Mouse (Mus musculus): Measurements from ENCODE around the gene Pdcd1lg2. TPM values are rescaled to one million over a fixed set of nuclear protein-coding genes. Genes with fewer than 3 reads are reported as not detected.

Pdcd1lg2 gene
- polyA plus RNA-seq, 1 experiment from 2014 or later: not detected

DNA sequence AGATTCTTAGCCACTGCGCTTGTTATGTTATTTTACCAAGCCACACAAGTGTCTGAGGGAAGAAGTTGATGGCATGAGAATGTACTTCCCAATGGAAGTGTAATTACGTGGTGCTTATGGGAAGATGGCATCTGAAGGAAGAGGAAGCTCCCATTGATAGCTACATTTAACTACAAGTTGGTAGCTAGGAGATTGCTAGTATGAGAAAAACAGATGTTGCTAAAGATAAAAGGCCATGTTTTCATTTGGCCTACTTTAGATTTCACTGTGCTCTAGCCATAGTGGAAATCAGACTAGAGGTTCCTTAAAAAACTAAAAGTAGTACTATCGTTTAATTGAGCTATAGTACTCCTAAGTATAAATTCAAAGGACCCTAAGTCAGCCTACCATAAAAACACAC lies 28.5 kb downstream of the Pdcd1lg2 start:
- H3K27ac ChIP-seq (replicated peaks; ENCODE audit: low read depth, low read length): no peak overlapping the region
- ATAC-seq (ENCODE audit: low read depth): no peak
- H3K27me3 ChIP-seq (replicated peaks; ENCODE audit: control insufficient read depth, insufficient read depth, low read length): no peaks in the 10 kb centered on the region
- no peak overlapping the region for H3K4me2 ChIP-seq (ENCODE audit: low read depth, low read length)
- no peak overlapping the region for H3K9ac ChIP-seq (ENCODE audit: low read depth, low read length)
- 79% methylated on average over 3 of the region's 3 CpGs for WGBS
- H3K36me3 ChIP-seq (ENCODE audit: control insufficient read depth, insufficient read depth, low read length): no peaks in the 10 kb centered on the region
- DNase-seq (ENCODE audit: low spot score): no peak
- no peak overlapping the region for H3K4me3 ChIP-seq (ENCODE audit: low read depth, low read length)
- H3K9me3 ChIP-seq (ENCODE audit: control insufficient read depth, low read length): no peaks in the 10 kb centered on the region
- no peaks in the 10 kb centered on the region for H3K4me1 ChIP-seq (ENCODE audit: control insufficient read depth, insufficient read depth, low read length)

DNA sequence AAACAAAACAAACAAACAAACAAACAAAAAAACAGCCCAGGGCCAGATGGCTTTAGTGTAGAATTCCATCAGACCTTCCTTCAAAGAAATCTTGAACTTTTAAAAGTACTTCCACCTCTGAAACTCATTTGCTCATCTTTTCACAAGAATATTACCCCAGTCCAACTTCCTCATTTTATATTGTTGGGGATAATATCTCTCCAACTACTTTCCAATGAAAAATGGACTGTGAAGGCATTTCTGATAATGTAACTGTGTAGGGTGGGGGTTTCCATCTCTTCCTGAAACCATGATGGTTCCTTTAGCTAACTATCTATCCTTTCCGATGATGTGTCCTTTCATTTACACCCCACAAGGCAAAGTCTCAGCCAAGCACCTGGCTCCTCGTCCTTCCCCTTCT lies 31.8 kb downstream of the Pdcd1lg2 start:
- Histone ChIP-seq H3K9me3 (ENCODE audit: control insufficient read depth, low read length) (peaks cover 9% of the 10 kb centered on the region), H3K4me2 (ENCODE audit: low read depth, low read length) (no peak overlapping the region), H3K27me3 (replicated peaks; ENCODE audit: control insufficient read depth, insufficient read depth, low read length) (no peaks in the 10 kb centered on the region), H3K27ac (replicated peaks; ENCODE audit: low read depth, low read length) (no peak overlapping the region), H3K36me3 (ENCODE audit: control insufficient read depth, insufficient read depth, low read length) (no peaks in the 10 kb centered on the region), H3K4me3 (ENCODE audit: low read depth, low read length) (no peak overlapping the region), H3K4me1 (ENCODE audit: control insufficient read depth, insufficient read depth, low read length) (no peaks in the 10 kb centered on the region), H3K9ac (ENCODE audit: low read depth, low read length) (no peak overlapping the region)
- ATAC-seq (ENCODE audit: low read depth) (no peak), DNase-seq (ENCODE audit: low spot score) (no peak)
- WGBS: 76% methylated on average over 2 of the region's 2 CpGs

DNA sequence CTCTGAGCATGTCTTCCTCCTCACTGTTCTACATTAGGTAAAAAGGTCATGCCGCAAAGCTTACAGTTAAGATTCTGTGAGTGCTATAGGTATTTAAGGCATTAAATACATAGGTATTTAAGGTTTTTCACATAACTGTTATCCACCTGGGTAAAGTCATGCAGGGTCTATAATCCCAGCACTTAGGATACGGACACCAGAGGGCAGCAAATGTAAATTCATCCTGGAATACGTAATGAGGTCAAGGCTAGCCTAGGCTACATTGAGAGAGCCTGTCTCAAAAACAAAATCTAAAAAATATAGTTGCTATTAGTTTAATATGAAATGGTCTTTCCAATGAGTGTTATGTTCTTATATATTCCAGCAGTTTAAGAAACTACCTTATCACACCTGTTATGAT lies 33.6 kb downstream of the Pdcd1lg2 start:
- no peak overlapping the region for H3K4me2 ChIP-seq (ENCODE audit: low read depth, low read length)
- 86% methylated on average over 3 of the region's 3 CpGs for WGBS

DNA sequence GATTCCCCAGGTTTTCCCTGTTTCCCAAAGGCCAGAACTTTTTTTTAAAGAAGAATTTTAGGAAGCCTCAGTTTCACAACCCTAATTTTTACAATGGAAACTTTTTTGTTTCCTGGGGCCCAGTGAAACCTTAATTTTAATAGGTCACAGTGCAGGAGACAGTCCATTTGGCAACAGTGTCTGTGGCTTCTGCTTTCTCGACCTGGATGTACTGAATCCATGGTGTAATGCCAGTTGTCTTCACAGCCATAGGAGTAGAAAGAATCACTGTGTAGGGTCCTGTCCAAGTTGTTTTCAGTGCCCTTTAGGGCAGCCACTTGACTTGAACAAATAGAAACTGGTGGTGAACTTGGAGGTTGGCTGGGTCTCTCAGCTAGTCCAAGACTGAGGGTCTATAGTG lies 37.7 kb downstream of the Pdcd1lg2 start:
- DNase-seq (ENCODE audit: low spot score) (no peak), ATAC-seq (ENCODE audit: low read depth) (no peak)
- WGBS: 64% methylated on average over 1 of the region's 1 CpGs
- Histone ChIP-seq H3K27me3 (replicated peaks; ENCODE audit: control insufficient read depth, insufficient read depth, low read length) (no peaks in the 10 kb centered on the region), H3K36me3 (ENCODE audit: control insufficient read depth, insufficient read depth, low read length) (no peaks in the 10 kb centered on the region), H3K27ac (replicated peaks; ENCODE audit: low read depth, low read length) (no peak overlapping the region), H3K4me1 (ENCODE audit: control insufficient read depth, insufficient read depth, low read length) (no peaks in the 10 kb centered on the region), H3K9ac (ENCODE audit: low read depth, low read length) (no peak overlapping the region), H3K4me3 (ENCODE audit: low read depth, low read length) (no peak overlapping the region), H3K4me2 (ENCODE audit: low read depth, low read length) (no peak overlapping the region), H3K9me3 (ENCODE audit: control insufficient read depth, low read length) (peaks cover 18% of the 10 kb centered on the region)

More for the DNA sequence above, 33.6 kb downstream of the Pdcd1lg2 start:
- H3K4me1 ChIP-seq (ENCODE audit: control insufficient read depth, insufficient read depth, low read length): no peaks in the 10 kb centered on the region
- DNase-seq (ENCODE audit: low spot score) (no peak), ATAC-seq (ENCODE audit: low read depth) (no peak)
- no peak overlapping the region for H3K4me3 ChIP-seq (ENCODE audit: low read depth, low read length)
- H3K36me3 ChIP-seq (ENCODE audit: control insufficient read depth, insufficient read depth, low read length): no peaks in the 10 kb centered on the region
- peaks cover 9% of the 10 kb centered on the region for H3K9me3 ChIP-seq (ENCODE audit: control insufficient read depth, low read length)
- H3K27me3 ChIP-seq (replicated peaks; ENCODE audit: control insufficient read depth, insufficient read depth, low read length): no peaks in the 10 kb centered on the region
- H3K9ac ChIP-seq (ENCODE audit: low read depth, low read length): no peak overlapping the region
- no peak overlapping the region for H3K27ac ChIP-seq (replicated peaks; ENCODE audit: low read depth, low read length)

DNA sequence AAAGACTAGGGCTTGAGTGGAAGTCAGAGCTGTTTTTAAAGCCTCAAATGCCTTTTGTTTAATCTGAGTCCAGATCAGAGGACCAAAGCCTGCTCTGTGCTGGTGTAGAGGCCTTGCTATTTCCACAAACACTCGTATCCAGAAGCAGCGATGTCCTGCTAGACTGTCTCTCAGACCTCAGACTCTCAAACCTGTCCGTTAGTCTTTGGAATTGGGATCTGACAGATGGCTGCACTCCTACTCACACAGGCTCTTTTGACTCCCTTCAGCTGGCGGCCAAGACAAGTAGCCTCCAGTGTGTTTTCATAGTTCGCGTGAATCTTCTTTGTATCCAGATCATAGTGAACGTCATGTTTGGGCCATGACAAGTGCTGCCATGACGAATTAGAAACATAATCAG lies 39.7 kb downstream of the Pdcd1lg2 start:
- H3K27ac ChIP-seq (replicated peaks; ENCODE audit: low read depth, low read length): no peak overlapping the region
- H3K4me1 ChIP-seq (ENCODE audit: control insufficient read depth, insufficient read depth, low read length): no peaks in the 10 kb centered on the region
- 83% methylated on average over 8 of the region's 8 CpGs for WGBS
- H3K9me3 ChIP-seq (ENCODE audit: control insufficient read depth, low read length): 0 out of 2 replicates have a peak, but pooled peaks cover 10% of the 10 kb centered on the region
- ATAC-seq (ENCODE audit: low read depth): no peak
- DNase-seq (ENCODE audit: low spot score): no peak
- no peak overlapping the region for H3K4me3 ChIP-seq (ENCODE audit: low read depth, low read length)
- no peak overlapping the region for H3K9ac ChIP-seq (ENCODE audit: low read depth, low read length)
- no peaks in the 10 kb centered on the region for H3K27me3 ChIP-seq (replicated peaks; ENCODE audit: control insufficient read depth, insufficient read depth, low read length)
- H3K36me3 ChIP-seq (ENCODE audit: control insufficient read depth, insufficient read depth, low read length): no peaks in the 10 kb centered on the region
- no peak overlapping the region for H3K4me2 ChIP-seq (ENCODE audit: low read depth, low read length)

DNA sequence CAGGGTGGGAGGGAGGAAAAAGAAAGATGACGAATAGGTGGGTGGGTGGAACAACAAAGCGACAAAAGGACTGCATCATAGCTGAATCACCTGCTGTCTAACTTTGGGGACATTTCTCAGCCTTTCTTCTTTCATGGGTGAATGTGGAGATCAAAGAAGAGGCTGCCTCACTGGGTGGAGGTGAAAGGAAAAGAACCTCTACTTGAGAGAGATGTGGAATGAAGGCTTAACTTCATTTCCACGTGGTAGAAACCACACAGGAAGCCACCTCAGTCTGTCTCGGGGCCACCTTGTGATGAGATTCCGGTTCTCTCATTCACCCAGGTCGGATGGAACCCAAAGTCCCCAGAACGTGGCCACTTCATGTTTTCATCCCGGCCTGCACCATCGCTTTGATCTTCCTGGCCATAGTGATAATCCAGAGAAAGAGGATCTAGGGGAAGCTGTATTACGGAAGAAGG lies 43.5 kb downstream of the Pdcd1lg2 start:
- H3K9ac ChIP-seq (ENCODE audit: low read depth, low read length): no peak overlapping the region
- H3K4me2 ChIP-seq (ENCODE audit: low read depth, low read length): no peak overlapping the region
- no peaks in the 10 kb centered on the region for H3K4me1 ChIP-seq (ENCODE audit: control insufficient read depth, insufficient read depth, low read length)
- H3K4me3 ChIP-seq (ENCODE audit: low read depth, low read length): no peak overlapping the region
- H3K9me3 ChIP-seq (ENCODE audit: control insufficient read depth, low read length): 0 out of 2 replicates have a peak, but pooled peaks cover 10% of the 10 kb centered on the region
- H3K27ac ChIP-seq (replicated peaks; ENCODE audit: low read depth, low read length): no peak overlapping the region
- WGBS: 80% methylated on average over 10 of the region's 10 CpGs
- ATAC-seq (ENCODE audit: low read depth) (no peak), DNase-seq (ENCODE audit: low spot score) (no peak)
- H3K27me3 ChIP-seq (replicated peaks; ENCODE audit: control insufficient read depth, insufficient read depth, low read length): no peaks in the 10 kb centered on the region
- no peaks in the 10 kb centered on the region for H3K36me3 ChIP-seq (ENCODE audit: control insufficient read depth, insufficient read depth, low read length)

DNA sequence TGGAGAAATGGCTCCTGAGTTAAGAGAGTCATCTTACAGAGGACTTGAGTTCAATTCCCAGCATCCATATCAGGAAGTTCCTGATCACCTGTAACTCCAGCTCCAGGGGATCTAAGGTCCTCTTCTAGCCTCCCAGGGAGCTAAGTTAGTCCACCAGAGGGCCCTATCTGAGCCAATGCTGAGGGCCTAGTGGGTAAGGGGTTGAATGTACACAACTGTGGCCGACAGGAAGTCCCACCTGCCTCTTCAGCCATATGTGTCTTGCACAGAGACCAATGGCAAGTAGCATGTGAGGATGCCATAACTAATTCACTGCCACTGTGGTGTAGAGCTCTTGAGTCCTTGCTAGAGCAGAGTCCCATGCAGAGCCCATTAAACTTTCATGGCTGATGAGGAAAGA lies 44.4 kb downstream of the Pdcd1lg2 start:
- Histone ChIP-seq H3K9me3 (ENCODE audit: control insufficient read depth, low read length) (0 out of 2 replicates have a peak, but pooled peaks cover 10% of the 10 kb centered on the region), H3K9ac (ENCODE audit: low read depth, low read length) (no peak overlapping the region), H3K4me3 (ENCODE audit: low read depth, low read length) (no peak overlapping the region), H3K27ac (replicated peaks; ENCODE audit: low read depth, low read length) (no peak overlapping the region), H3K4me2 (ENCODE audit: low read depth, low read length) (no peak overlapping the region), H3K4me1 (ENCODE audit: control insufficient read depth, insufficient read depth, low read length) (no peaks in the 10 kb centered on the region), H3K27me3 (replicated peaks; ENCODE audit: control insufficient read depth, insufficient read depth, low read length) (no peaks in the 10 kb centered on the region), H3K36me3 (ENCODE audit: control insufficient read depth, insufficient read depth, low read length) (no peaks in the 10 kb centered on the region)
- 77% methylated on average over 1 of the region's 1 CpGs for WGBS
- no peak for ATAC-seq (ENCODE audit: low read depth)
- no peak for DNase-seq (ENCODE audit: low spot score)

DNA sequence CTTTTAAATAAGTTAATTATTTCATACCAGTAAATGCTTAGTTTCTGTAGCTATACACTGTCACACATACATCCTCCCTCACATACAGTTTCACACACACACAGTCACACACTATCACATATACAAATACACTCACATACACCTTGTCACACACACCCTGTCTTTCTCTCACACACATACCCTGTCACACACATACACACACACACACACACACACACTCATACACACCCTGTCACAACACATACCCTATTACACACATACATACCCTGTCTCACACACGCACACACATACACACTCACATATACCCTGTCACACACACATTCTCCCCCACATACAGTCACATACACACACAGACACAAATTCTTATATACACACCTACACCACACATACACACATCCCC lies 47.3 kb downstream of the Pdcd1lg2 start:
- DNase-seq (ENCODE audit: low spot score) (no peak), ATAC-seq (ENCODE audit: low read depth) (no peak)
- no peaks in the 10 kb centered on the region for H3K9me3 ChIP-seq (ENCODE audit: control insufficient read depth, low read length)
- no peak overlapping the region for H3K27ac ChIP-seq (replicated peaks; ENCODE audit: low read depth, low read length)
- H3K9ac ChIP-seq (ENCODE audit: low read depth, low read length): no peak overlapping the region
- 93% methylated on average over 1 of the region's 1 CpGs for WGBS
- no peak overlapping the region for H3K4me2 ChIP-seq (ENCODE audit: low read depth, low read length)
- H3K4me3 ChIP-seq (ENCODE audit: low read depth, low read length): no peak overlapping the region
- H3K36me3 ChIP-seq (ENCODE audit: control insufficient read depth, insufficient read depth, low read length): no peaks in the 10 kb centered on the region
- no peaks in the 10 kb centered on the region for H3K4me1 ChIP-seq (ENCODE audit: control insufficient read depth, insufficient read depth, low read length)
- H3K27me3 ChIP-seq (replicated peaks; ENCODE audit: control insufficient read depth, insufficient read depth, low read length): no peaks in the 10 kb centered on the region

DNA sequence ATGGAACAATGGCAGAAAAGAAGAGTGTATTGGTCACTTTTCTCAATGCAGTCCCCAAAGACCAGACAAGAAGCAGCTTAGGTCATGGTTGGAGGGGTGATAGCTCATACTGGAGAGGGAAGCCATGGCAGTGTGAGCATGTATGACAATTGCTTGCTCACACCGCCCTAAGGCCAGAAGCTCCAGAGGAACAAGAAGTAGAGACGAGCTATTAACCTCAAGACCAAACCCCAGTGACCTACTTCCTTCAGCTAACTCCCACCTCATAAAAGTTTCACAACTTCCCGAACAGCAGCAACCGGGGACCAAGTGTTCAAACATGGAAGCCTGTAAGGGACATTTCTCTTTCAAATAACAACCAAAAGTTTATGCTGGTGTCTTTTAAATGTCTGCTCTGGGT lies 51.7 kb downstream of the Pdcd1lg2 start:
- Histone ChIP-seq H3K27me3 (replicated peaks; ENCODE audit: control insufficient read depth, insufficient read depth, low read length) (no peaks in the 10 kb centered on the region), H3K4me3 (ENCODE audit: low read depth, low read length) (no peak overlapping the region), H3K27ac (replicated peaks; ENCODE audit: low read depth, low read length) (no peak overlapping the region), H3K9me3 (ENCODE audit: control insufficient read depth, low read length) (0 out of 2 replicates have a peak, but pooled peaks cover 4% of the 10 kb centered on the region), H3K4me1 (ENCODE audit: control insufficient read depth, insufficient read depth, low read length) (no peaks in the 10 kb centered on the region), H3K36me3 (ENCODE audit: control insufficient read depth, insufficient read depth, low read length) (no peaks in the 10 kb centered on the region), H3K9ac (ENCODE audit: low read depth, low read length) (no peak overlapping the region), H3K4me2 (ENCODE audit: low read depth, low read length) (no peak overlapping the region)
- WGBS: 85% methylated on average over 4 of the region's 4 CpGs
- DNase-seq (ENCODE audit: low spot score) (no peak), ATAC-seq (ENCODE audit: low read depth) (no peak)
